Mouse (Mus musculus) limb, embryonic 14.5 days (tissue): ENCODE results near the gene Col4a3bp. TPM values are rescaled to one million over a fixed set of nuclear protein-coding genes. Genes with fewer than 3 reads are reported as not detected.
"Not testable (repeated sequence)": the region's sequence is repeated elsewhere in the genome, so short reads cannot be mapped to it uniquely, and the experiment has no call there.

Experiments used
- ATAC-seq: fragments of 200-750 bp; cut with Nextera tagmentation; 2 replicates; pipeline ENCODE4 v1.8.0; 2017; ENCODE audit warnings: low read depth, moderate number of reproducible peaks, moderate TSS enrichment; ENCODE audit not compliant: low FRiP score
- DNase-seq: peaks from one replicate; pipeline ENCODE4 v3.0.0-alpha.2; 2015; ENCODE audit warnings: low spot score
- H3K27ac ChIP-seq: fragments of 300-500 bp; sonication (generic); replicated peaks from 2 replicates; pipeline ENCODE4 v1.5.1; 2014; ENCODE audit warnings: low read depth, mild to moderate bottlenecking, low read length, moderate library complexity, mixed read lengths
- H3K27me3 ChIP-seq: fragments of 300-500 bp; sonication (generic); 2 replicates; pipeline ENCODE4 v1.6.1; 2014; ENCODE audit warnings: low read length, mixed read lengths; ENCODE audit not compliant: control insufficient read depth, insufficient read depth
- H3K36me3 ChIP-seq: fragments of 300-500 bp; sonication (generic); 2 replicates; pipeline ENCODE4 v1.6.1; 2014; ENCODE audit warnings: mild to moderate bottlenecking, low read length, moderate library complexity, mixed read lengths; ENCODE audit not compliant: control insufficient read depth, insufficient read depth
- H3K4me1 ChIP-seq: fragments of 300-500 bp; sonication (generic); 2 replicates; pipeline ENCODE4 v1.6.1; 2014; ENCODE audit warnings: antibody characterized with exemption, low read length, mixed read lengths; ENCODE audit not compliant: control insufficient read depth, insufficient read depth
- H3K4me2 ChIP-seq: fragments of 300-500 bp; sonication (generic); replicated peaks from 2 replicates; pipeline ENCODE4 v1.6.1; 2014; ENCODE audit warnings: low read depth, mild to moderate bottlenecking, low read length, moderate library complexity; ENCODE audit not compliant: severe bottlenecking
- H3K4me3 ChIP-seq: fragments of 300-500 bp; sonication (generic); replicated peaks from 2 replicates; pipeline ENCODE4 v1.5.1; 2014; ENCODE audit warnings: low read length
- H3K9ac ChIP-seq: fragments of 300-500 bp; sonication (generic); 2 replicates; pipeline ENCODE4 v1.6.1; 2014; ENCODE audit warnings: mild to moderate bottlenecking, low read depth, low read length, moderate library complexity; ENCODE audit not compliant: severe bottlenecking
- H3K9me3 ChIP-seq: fragments of 300-500 bp; sonication (generic); 2 replicates; pipeline ENCODE4 v1.6.1; 2016; ENCODE audit warnings: low read length; ENCODE audit not compliant: control insufficient read depth
- POLR2A ChIP-seq: fragments of 200-500 bp; IDR thresholded peaks from 2 replicates; pipeline ENCODE4 v1.8.0; 2012; ENCODE audit warnings: inconsistent platforms, mild to moderate bottlenecking, moderate library complexity, borderline replicate concordance; ENCODE audit not compliant: insufficient read depth, insufficient read length; ENCODE audit errors: extremely low read depth
- WGBS: fragments of 180-500 bp; shearing (Covaris S2); extraction: QIAGEN DNeasy Blood & Tissue Kit; methylation state at CpG from one replicate; pipeline ENCODE4 v1.1.7; 2014; 5-methylcytosine and 5-hydroxymethylcytosine counted together
- polyA plus RNA-seq, 2 experiments: library from polyadenylated mRNA; depleted of rRNA in 1 of 2; stranded (reverse) in 1 of 2; unstranded in 1 of 2; fragments of >200 nt; fragmentation: Nextera tagmentation in 1 of 2; extraction: Ambion mirVana in 1 of 2; gene quantifications; 2 replicates each; pipeline versions ENCODE4 v1.2.1 to v1.2.3; 2012 to 2014

Gene Col4a3bp
- polyA plus RNA-seq, 2 experiments: 10.4 to 19.8 TPM

DNA sequence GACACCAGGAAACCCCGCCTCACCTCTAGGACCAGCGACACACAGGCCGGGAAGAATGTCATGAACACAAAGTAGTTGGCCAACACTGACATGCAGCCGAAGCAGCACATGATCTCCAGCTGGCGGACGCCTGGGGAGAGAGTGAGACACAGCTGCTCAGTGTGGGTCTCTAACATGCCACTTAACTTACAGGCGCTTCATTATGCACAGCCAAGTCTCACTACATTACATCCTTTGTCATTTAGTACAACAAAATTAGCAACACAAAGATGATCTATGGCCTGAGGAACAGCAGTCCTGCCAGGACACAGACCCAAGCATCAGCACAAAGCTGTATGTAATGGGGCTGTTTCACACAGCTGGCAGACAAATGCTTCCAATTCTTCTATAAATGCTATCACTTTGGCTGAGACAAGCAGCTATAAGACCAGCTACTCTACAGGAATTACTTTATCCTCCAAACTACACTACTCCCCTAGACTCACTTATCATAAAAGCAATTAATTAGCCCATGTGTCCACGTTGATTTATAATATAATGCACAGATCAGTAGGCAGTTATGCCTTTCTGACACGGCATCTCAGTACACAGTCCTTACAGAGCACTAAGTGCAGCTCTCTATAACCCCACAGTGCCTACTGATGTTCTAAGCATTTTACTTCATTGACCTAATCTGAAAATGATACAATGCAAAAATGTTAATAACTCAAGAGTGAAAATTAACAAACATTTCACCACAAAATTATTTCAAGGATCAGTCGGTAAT, 117.9 kb downstream of the Col4a3bp start:
- Histone ChIP-seq H3K4me1 (no peaks in the 10 kb centered on the region), H3K4me3 (no peak overlapping the region), H3K9ac (no peak overlapping the region), H3K9me3 (no peaks in the 10 kb centered on the region), H3K27ac (no peak overlapping the region), H3K27me3 (no peaks in the 10 kb centered on the region), H3K36me3 (peaks cover 93% of the 10 kb centered on the region), H3K4me2 (no peak overlapping the region)
- TF ChIP-seq POLR2A: no peak
- no peak for DNase-seq
- ATAC-seq: no peak
- 81% methylated on average over 10 of the region's 10 CpGs for WGBS

DNA sequence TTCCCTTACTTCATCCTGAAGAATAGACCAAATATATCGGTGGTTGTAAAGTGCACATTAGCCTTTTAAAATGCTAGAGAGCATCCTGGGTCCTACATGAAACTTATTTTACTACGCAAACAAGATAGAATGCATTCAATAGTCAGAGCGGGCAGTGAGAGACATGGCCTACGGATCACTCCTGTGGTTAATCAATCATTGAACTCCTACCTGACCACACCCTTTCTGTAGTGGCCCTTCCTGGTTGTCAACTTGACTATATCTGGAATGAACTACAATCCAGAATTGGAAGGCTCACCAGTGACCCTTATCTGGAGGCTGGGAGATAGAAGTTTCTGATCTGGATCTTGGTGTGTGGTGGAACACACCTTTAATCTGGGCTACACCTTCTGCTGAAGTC, 120.7 kb downstream of the Col4a3bp start:
- DNase-seq, ATAC-seq, H3K4me3 ChIP-seq, H3K9me3 ChIP-seq, H3K27ac ChIP-seq, H3K4me2 ChIP-seq, H3K9ac ChIP-seq, H3K27me3 ChIP-seq, H3K4me1 ChIP-seq: not testable (repeated sequence)
- H3K36me3 ChIP-seq: peaks cover 81% of the 10 kb centered on the region
- 95% methylated on average over 4 of the region's 4 CpGs for WGBS

DNA sequence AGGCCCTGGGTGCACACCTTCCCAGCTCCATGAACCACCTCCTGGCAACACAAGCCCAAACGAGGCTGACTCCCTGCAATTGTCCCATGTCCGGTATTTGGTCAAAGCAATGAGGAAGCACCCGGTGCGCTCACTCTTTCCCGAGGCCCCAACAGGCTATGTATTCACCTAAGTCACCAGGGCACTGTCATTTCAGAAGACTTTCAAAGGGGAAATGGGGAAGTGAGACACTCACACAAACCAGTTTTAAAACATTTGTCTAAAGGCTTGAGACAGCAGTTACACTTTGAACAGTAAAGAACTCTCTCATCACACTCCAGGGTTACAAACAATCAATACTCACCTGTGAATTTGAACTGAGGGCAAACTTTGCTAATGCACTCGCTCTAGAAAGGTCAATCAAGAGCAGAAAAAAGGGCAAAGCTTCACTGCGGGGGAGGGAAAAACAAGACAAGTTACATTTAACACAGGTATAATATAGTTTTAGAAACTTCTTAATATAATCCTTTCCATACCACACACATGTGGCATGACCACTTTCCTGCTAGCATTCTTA, 122.1 kb downstream of the Col4a3bp start:
- no peak overlapping the region for H3K4me3 ChIP-seq
- no peaks in the 10 kb centered on the region for H3K9me3 ChIP-seq
- no peaks in the 10 kb centered on the region for H3K27me3 ChIP-seq
- ATAC-seq (no peak), DNase-seq (no peak)
- H3K9ac ChIP-seq: no peak overlapping the region
- peaks cover 67% of the 10 kb centered on the region for H3K36me3 ChIP-seq
- no peak overlapping the region for H3K27ac ChIP-seq
- no peak for TF ChIP-seq POLR2A
- no peak overlapping the region for H3K4me2 ChIP-seq
- H3K4me1 ChIP-seq: peaks cover 13% of the 10 kb centered on the region
- WGBS: 94% methylated on average over 7 of the region's 7 CpGs

DNA sequence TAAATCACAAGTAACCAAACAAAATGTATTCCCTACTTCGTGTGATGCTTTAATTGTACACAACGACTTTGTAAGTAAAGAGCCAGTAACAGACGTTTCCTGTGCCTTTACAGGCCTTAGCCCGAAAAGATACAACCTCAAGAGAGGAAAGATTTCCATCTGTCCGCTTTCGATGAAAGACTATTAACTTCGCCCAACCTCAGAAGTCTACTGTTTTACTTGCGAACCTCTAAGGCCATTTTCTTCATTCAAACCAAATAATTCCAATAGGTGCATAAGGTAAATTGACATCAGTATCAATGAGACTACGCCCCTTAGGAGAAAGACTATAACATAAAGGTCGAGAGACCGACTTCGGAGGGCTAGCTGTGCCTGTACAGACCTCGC, 127.6 kb downstream of the Col4a3bp start:
- Histone ChIP-seq H3K36me3 (peaks cover 17% of the 10 kb centered on the region), H3K27me3 (no peaks in the 10 kb centered on the region), H3K4me3 (peak overlapping the region; percentile 99), H3K9ac (peak overlapping the region; percentile 92), H3K27ac (peak overlapping the region; percentile 87), H3K9me3 (no peaks in the 10 kb centered on the region), H3K4me2 (peak overlapping the region; percentile 56), H3K4me1 (peaks cover 21% of the 10 kb centered on the region)
- DNase-seq (no peak), ATAC-seq (no peak)
- 5% methylated on average over 13 of the region's 13 CpGs for whole genome bisulfite sequencing
- TF ChIP-seq POLR2A: no peak

DNA sequence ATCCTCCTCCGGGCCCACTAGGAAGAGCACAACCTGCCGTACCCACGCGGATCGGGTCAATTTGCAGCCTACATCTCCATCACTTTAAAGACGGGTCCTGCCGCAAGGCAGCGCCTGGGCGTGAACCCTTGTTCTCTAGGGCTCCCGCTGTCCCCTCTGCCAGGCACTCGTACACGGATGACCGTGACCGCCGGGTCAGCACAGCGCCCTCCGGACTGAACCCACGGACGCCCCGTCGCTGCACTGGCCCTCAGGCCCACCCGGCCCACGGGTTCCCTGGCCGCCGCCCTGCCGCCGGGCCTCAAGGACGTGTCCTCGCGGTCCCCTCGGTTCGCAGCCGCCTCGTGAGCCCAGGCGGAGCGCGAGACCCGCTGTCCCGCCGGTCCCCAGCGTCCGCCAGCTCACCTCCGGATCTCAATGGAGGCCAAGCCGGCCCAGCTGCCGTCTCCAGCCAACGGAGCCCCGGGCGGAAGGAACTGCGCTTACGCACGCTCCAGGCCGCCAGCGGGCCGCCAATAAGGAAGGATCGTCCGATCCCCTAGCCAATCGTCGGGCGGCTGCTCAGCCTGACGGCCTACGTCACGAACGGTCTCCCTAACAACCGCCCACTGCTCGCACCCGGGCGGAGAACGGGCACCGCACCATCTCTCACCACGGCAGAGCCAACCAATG, 128.1 kb downstream of the Col4a3bp start, which contains the start of gene Hmgcr:
Hmgcr (minus strand) TSS at position 531 of the 672 bp plus-strand sequence.
- 2% methylated on average over 69 of the region's 70 CpGs for WGBS
- Histone ChIP-seq H3K9me3 (no peaks in the 10 kb centered on the region), H3K4me3 (peak within 1 kb of the TSS; percentile 99), H3K4me2 (peak within 1 kb of the TSS; percentile 57), H3K27ac (peak within 1 kb of the TSS; percentile 87), H3K4me1 (peaks cover 21% of the 10 kb centered on the region), H3K27me3 (no peaks in the 10 kb centered on the region), H3K36me3 (peaks cover 12% of the 10 kb centered on the region), H3K9ac (peak within 1 kb of the TSS; percentile 92)
- ATAC-seq (peak; percentile 100), DNase-seq (peak; percentile 99)
- TF ChIP-seq POLR2A: peak; percentile 84; the same call in 1 of the 2 replicates
